Mouse (Mus musculus): ENCODE data around the gene Acot2. TPM values are rescaled to one million over a fixed set of nuclear protein-coding genes. Genes with fewer than 3 reads are reported as not detected.
"Not testable (repeated sequence)": the region's sequence is repeated elsewhere in the genome, so short reads cannot be mapped to it uniquely, and the experiment has no call there.

The Acot2 gene
- polyA plus RNA-seq, 1 experiment from 2014 or later = 24.0 TPM

GRCm38 (mm10) chr12:84020528-84020927 lies 32.9 kb downstream of the Acot2 start:
- not testable (repeated sequence) for ATAC-seq (ENCODE audit: insufficient number of reproducible peaks, low FRiP score, low TSS enrichment, low read depth); H3K27me3 ChIP-seq; H3K27ac ChIP-seq (replicated peaks); H3K4me2 ChIP-seq (replicated peaks); H3K36me3 ChIP-seq; H3K4me1 ChIP-seq; H3K4me3 ChIP-seq (replicated peaks); H3K9ac ChIP-seq; H3K9me3 ChIP-seq (replicated peaks)
- WGBS = 43% methylated on average over 7 of the region's 7 CpGs

GRCm38 (mm10) chr12:84022266-84022665 lies 34.6 kb downstream of the Acot2 start:
- H3K9ac ChIP-seq; H3K27me3 ChIP-seq; H3K4me1 ChIP-seq; H3K27ac ChIP-seq (replicated peaks); H3K4me3 ChIP-seq (replicated peaks); ATAC-seq (ENCODE audit: insufficient number of reproducible peaks, low FRiP score, low TSS enrichment, low read depth); H3K4me2 ChIP-seq (replicated peaks); H3K36me3 ChIP-seq; H3K9me3 ChIP-seq (replicated peaks): not testable (repeated sequence)
- WGBS = 94% methylated on average over 4 of the region's 4 CpGs

GRCm38 (mm10) chr12:84023052-84023745 lies 35.5 kb downstream of the Acot2 start:
- Histone ChIP-seq H3K4me2 (replicated peaks) (no peak overlapping the region), H3K27ac (replicated peaks) (no peak overlapping the region), H3K9ac (no peak overlapping the region), H3K4me1 (no peaks in the 10 kb centered on the region), H3K36me3 (no peaks in the 10 kb centered on the region), H3K9me3 (replicated peaks) (no peaks in the 10 kb centered on the region), H3K27me3 (no peaks in the 10 kb centered on the region), H3K4me3 (replicated peaks) (no peak overlapping the region)
- WGBS = 75% methylated on average over 9 of the region's 9 CpGs
- ATAC-seq (ENCODE audit: insufficient number of reproducible peaks, low FRiP score, low TSS enrichment, low read depth) = no peak

- H3K4me2 ChIP-seq (replicated peaks) = no peak overlapping the region
- H3K4me1 ChIP-seq = no peaks in the 10 kb centered on the region
- H3K9ac ChIP-seq = no peak overlapping the region
- H3K4me3 ChIP-seq (replicated peaks) = no peak overlapping the region
- WGBS = 69% methylated on average over 7 of the region's 7 CpGs
- H3K27me3 ChIP-seq = no peaks in the 10 kb centered on the region
- no peaks in the 10 kb centered on the region for H3K9me3 ChIP-seq (replicated peaks)
- H3K36me3 ChIP-seq = no peaks in the 10 kb centered on the region
- H3K27ac ChIP-seq (replicated peaks) = no peak overlapping the region
- ATAC-seq (ENCODE audit: insufficient number of reproducible peaks, low FRiP score, low TSS enrichment, low read depth) = no peak
Measured at GRCm38 (mm10) chr12:84025888-84026287, 38.2 kb downstream of the Acot2 start.

GRCm38 (mm10) chr12:84028328-84028727 lies 40.7 kb downstream of the Acot2 start:
- H3K4me3 ChIP-seq (replicated peaks); H3K27me3 ChIP-seq; H3K9ac ChIP-seq; H3K4me2 ChIP-seq (replicated peaks); H3K4me1 ChIP-seq; H3K36me3 ChIP-seq; H3K9me3 ChIP-seq (replicated peaks); ATAC-seq (ENCODE audit: insufficient number of reproducible peaks, low FRiP score, low TSS enrichment, low read depth); H3K27ac ChIP-seq (replicated peaks): not testable (repeated sequence)
- WGBS = 61% methylated on average over 3 of the region's 3 CpGs

GRCm38 (mm10) chr12:84029043-84029442 lies 41.4 kb downstream of the Acot2 start:
- H3K4me1 ChIP-seq; H3K27me3 ChIP-seq; H3K36me3 ChIP-seq; H3K4me3 ChIP-seq (replicated peaks); H3K9ac ChIP-seq; ATAC-seq (ENCODE audit: insufficient number of reproducible peaks, low FRiP score, low TSS enrichment, low read depth); H3K27ac ChIP-seq (replicated peaks); H3K9me3 ChIP-seq (replicated peaks); H3K4me2 ChIP-seq (replicated peaks): not testable (repeated sequence)
- WGBS = 87% methylated on average over 1 of the region's 1 CpGs

- Histone ChIP-seq H3K4me3 (replicated peaks) (no peak overlapping the region), H3K9ac (no peak overlapping the region), H3K27ac (replicated peaks) (no peak overlapping the region), H3K9me3 (replicated peaks) (no peaks in the 10 kb centered on the region), H3K27me3 (no peaks in the 10 kb centered on the region), H3K4me1 (no peaks in the 10 kb centered on the region), H3K36me3 (no peaks in the 10 kb centered on the region), H3K4me2 (replicated peaks) (no peak overlapping the region)
- ATAC-seq (ENCODE audit: insufficient number of reproducible peaks, low FRiP score, low TSS enrichment, low read depth) = no peak
- 65% methylated on average over 4 of the region's 4 CpGs for WGBS
Measured at GRCm38 (mm10) chr12:84030659-84031332, 43.1 kb downstream of the Acot2 start.

- no peaks in the 10 kb centered on the region for H3K9me3 ChIP-seq (replicated peaks)
- H3K4me1 ChIP-seq = no peaks in the 10 kb centered on the region
- no peaks in the 10 kb centered on the region for H3K27me3 ChIP-seq
- H3K36me3 ChIP-seq = no peaks in the 10 kb centered on the region
- H3K27ac ChIP-seq (replicated peaks) = no peak overlapping the region
- no peak overlapping the region for H3K9ac ChIP-seq
- WGBS = 85% methylated on average over 4 of the region's 4 CpGs
- no peak overlapping the region for H3K4me2 ChIP-seq (replicated peaks)
- ATAC-seq (ENCODE audit: insufficient number of reproducible peaks, low FRiP score, low TSS enrichment, low read depth) = no peak
- no peak overlapping the region for H3K4me3 ChIP-seq (replicated peaks)
Measured at GRCm38 (mm10) chr12:84032854-84033253, 45.2 kb downstream of the Acot2 start.

- H3K36me3 ChIP-seq; H3K9me3 ChIP-seq (replicated peaks); H3K4me3 ChIP-seq (replicated peaks); H3K27ac ChIP-seq (replicated peaks); H3K4me2 ChIP-seq (replicated peaks); H3K4me1 ChIP-seq; ATAC-seq (ENCODE audit: insufficient number of reproducible peaks, low FRiP score, low TSS enrichment, low read depth); H3K9ac ChIP-seq; H3K27me3 ChIP-seq: not testable (repeated sequence)
- WGBS = 81% methylated on average over 2 of the region's 2 CpGs
Measured at GRCm38 (mm10) chr12:84033302-84033701, 45.6 kb downstream of the Acot2 start.

GRCm38 (mm10) chr12:84034108-84034507 lies 46.4 kb downstream of the Acot2 start:
- H3K4me3 ChIP-seq (replicated peaks) = no peak overlapping the region
- no peak overlapping the region for H3K27ac ChIP-seq (replicated peaks)
- no peak overlapping the region for H3K9ac ChIP-seq
- WGBS = 45% methylated on average over 4 of the region's 4 CpGs
- H3K9me3 ChIP-seq (replicated peaks) = no peaks in the 10 kb centered on the region
- no peak overlapping the region for H3K4me2 ChIP-seq (replicated peaks)
- no peaks in the 10 kb centered on the region for H3K27me3 ChIP-seq
- ATAC-seq (ENCODE audit: insufficient number of reproducible peaks, low FRiP score, low TSS enrichment, low read depth) = no peak
- H3K4me1 ChIP-seq = no peaks in the 10 kb centered on the region
- no peaks in the 10 kb centered on the region for H3K36me3 ChIP-seq

GRCm38 (mm10) chr12:84038241-84038640 lies 50.6 kb downstream of the Acot2 start, which contains the start of gene Acot4:
TSS of gene Acot4 (plus strand) at chr12:84038379.
- not testable (repeated sequence) for H3K36me3 ChIP-seq; H3K27ac ChIP-seq (replicated peaks); H3K4me1 ChIP-seq; ATAC-seq (ENCODE audit: insufficient number of reproducible peaks, low FRiP score, low TSS enrichment, low read depth); H3K9me3 ChIP-seq (replicated peaks); H3K27me3 ChIP-seq
- Histone ChIP-seq H3K4me2 (replicated peaks) (peak within 1 kb of the TSS; percentile 72), H3K4me3 (replicated peaks) (peak within 1 kb of the TSS; percentile 48), H3K9ac (peak within 1 kb of the TSS; percentile 15; the same call in 1 of the 2 replicates)
- whole genome bisulfite sequencing = 3% methylated on average over 32 of the region's 32 CpGs

GRCm38 (mm10) chr12:84038691-84039111 lies 51.0 kb downstream of the Acot2 start, which contains the start of gene Gm49366:
TSS of gene Gm49366 (plus strand) at chr12:84038935.
- peak; percentile 47; the same call in 1 of the 2 replicates for ATAC-seq (ENCODE audit: insufficient number of reproducible peaks, low FRiP score, low TSS enrichment, low read depth)
- Histone ChIP-seq H3K9ac (peak within 1 kb of the TSS; percentile 15; the same call in 1 of the 2 replicates), H3K4me2 (replicated peaks) (peak within 1 kb of the TSS; percentile 72), H3K4me3 (replicated peaks) (peak within 1 kb of the TSS; percentile 48)
- H3K9me3 ChIP-seq (replicated peaks); H3K4me1 ChIP-seq; H3K36me3 ChIP-seq; H3K27me3 ChIP-seq; H3K27ac ChIP-seq (replicated peaks): not testable (repeated sequence)
- WGBS = 2% methylated on average over 39 of the region's 39 CpGs
